Mouse (Mus musculus) right cerebral cortex, postnatal 25 days (tissue): ENCODE data around the gene Marveld1.

ENCODE experiments used
- DNase-seq: peaks from one replicate; pipeline ENCODE4 v3.0.0; 2022

Marveld1 gene

DNA sequence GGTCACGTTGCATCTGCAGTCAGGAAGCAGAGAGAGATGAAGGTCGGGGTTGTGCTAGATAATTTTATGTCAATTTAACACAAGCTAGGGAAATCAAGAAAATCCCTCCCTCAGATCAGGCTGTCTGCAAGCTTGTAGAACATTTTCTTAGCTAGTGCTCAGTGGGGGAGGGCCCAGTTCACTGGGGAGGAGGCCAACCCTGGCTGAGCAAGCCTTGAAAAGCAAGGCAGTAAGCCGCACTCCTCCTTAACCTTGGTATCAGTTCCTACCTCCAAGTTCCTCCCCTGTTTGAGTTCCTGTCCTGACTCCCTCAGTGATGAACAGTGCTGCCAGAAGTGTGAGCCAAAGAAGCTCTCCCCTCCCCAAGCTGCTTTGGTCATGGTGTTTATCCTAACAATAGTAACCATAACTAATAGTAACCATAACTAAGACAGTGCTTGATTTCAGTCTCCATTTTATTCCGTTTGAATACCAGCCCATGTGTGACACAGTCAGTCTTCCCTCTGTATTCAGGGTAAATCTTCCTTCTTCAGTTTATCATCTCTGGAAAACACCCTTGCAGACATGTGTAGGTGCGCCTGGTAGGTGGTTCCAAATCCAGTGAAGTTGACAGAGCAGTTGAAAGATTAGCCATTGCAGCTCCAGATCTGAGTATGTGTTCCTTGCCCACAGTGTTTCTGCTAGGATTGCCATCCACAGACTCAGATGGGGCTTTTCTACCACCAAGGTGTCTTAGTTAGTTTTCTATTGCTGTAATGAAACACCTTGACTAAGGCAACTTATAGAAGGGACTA, 7.3 kb upstream of the Marveld1 start:
- DNase-seq: no peak

DNA sequence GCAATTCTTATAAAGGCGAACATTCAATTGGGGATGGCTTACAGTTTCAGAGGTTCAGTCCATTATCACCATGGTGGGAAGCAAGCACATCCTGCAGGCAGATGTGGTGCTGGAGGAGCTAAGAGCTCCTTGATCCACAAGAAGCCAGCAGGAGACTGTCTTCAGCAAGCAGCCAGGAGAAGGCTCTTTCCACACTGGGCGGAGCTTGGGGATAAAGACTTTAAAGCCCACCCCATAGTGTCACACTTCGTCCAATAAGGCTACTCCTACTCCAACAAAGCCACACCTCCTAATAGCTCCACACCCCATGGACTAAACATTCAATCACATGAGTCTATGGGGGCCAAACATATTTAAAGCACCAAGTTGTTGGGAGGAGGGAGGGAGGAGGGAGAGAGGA, 5.2 kb upstream of the Marveld1 start:
- DNase-seq: no peak

DNA sequence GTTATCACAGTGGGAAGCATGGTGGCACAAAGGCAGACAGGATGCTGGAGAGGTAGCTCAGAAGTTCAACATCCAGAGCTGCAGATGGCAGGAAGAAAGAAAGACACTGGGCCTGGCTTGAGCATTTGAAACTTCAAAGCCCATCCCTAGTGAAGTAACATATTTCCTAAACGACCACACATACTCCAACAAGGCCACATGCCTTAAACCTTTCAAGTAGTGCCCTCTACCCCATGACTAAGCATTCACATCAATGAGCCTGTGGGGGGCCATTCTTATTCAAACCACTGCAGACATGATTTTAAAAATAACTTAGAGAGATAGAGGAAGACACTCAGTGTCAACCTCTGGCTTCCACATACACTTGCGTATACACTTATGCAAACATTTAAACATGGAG, 4.4 kb upstream of the Marveld1 start:
- DNase-seq: no peak

DNA sequence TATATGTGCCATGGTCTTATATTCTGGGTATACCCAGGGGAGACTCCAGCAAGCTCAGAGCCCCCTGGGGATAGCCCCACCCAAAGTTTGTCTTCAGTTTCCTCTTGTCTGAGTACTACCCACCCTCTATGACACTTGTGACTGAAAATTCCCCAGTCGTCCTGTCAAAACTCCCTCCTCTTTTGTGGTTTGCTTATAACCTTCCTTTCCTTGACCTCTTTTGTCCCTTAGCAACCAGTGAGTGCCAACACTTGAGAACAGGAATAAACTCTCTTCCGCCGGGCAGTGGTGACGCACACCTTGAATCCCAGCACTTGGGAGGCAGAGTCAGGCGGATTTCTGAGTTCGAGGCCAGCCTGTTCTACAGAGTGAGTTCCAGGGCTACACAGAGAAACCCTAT, 3.1 kb upstream of the Marveld1 start:
- no peak for DNase-seq

DNA sequence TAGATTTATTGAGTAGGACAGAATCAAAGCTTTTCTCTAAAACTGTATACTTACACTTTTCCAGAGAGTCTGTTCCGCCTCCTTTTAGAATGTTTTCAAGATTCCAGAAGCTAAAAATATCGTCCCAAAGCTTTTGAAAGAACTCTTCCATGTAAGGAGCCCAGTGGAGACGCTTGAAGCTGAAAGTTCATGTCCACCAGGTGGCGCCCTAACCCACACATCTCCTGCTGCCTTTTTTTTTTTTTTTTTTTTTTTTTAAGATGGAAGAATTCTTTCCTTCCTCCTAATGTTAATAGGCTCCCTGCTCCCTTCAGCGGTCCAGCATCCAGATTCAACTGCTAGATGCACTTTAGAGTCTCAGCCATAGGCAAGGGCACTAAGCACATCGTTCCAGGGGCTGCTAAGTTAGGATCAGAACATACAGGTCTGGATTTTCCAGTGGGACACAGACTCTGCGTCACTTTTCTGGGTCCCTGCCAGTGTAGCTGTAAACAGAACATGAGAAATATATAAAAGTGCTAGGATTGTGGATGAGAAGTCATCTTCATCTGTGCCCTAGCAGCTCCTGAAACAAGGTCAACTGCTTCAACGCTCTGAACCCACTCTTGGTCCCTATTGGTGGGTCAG, 2.5 kb upstream of the Marveld1 start:
- peak; percentile 74 for DNase-seq

DNA sequence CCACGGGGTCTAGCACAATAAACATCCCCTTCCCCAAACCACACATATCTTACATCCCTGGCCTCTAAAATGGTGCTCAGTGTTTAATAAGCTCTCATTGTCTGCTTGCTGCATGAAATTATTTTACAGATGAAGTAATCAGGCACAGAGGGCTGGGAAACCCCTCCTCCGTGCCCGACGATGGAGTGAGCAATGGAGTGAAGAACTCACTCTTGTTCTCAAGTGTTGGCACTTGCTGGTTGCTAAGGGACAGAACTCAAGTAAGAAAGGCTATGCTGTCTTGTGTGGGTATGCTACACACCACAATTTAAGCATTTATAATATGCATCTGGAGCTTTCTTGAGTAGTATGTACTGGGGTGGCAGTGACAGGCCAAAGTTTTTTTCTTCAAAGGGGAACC, 2.0 kb upstream of the Marveld1 start:
- DNase-seq: no peak

DNA sequence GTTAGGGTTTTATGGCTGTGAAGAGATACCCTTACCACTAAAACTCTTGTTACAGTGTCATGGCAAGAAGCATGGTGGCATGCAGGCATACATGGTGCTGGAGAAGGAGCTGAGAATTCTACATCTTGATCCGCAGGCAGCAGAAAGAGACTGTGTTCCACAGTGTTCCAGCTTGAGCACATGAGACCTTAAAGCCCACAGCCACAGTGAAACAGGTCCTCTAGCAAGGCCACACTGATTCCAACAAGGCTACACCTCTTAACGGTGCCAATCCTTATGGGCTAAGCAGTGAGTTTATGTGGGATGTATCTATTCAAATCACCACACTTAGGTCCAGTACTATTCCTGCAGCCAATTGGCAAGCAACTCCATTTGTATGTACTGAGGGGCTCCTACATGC, 1.5 kb upstream of the Marveld1 start:
- DNase-seq: no peak

DNA sequence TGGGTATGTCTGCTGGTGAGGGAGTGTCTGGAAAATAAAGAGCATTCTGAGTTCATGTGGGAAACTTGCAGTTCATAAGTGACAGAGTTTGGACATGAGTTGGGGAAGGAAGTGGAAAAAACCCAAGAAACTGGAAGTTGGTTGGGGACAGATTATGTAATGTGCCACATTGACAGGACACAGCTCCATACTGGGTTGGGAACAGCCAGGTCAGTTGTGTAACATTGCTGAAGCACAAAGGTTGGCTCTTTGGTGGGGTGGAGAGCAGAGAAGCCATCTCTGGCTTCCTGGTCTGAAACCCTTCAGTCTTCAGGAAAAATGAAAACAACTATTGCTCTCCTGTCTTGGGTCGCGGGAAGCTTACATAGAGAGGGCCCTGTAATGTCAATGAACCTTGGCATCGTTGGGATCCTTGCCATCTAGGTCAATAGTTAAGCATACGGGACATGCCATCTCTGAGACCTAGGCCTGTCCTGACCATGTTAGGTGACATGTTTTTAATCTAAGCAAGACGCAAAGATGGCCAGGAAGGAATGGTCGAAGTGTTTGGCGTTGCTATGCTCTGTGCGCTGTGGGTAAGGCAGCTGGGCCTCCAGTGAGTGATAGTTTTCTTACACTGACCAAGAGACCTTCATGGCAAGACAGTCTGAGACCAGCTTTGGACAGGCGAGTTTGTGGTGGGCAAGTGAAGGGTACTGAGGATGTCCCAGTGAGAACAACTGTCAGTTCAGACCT, 757 bp upstream of the Marveld1 start:
- DNase-seq: no peak

DNA sequence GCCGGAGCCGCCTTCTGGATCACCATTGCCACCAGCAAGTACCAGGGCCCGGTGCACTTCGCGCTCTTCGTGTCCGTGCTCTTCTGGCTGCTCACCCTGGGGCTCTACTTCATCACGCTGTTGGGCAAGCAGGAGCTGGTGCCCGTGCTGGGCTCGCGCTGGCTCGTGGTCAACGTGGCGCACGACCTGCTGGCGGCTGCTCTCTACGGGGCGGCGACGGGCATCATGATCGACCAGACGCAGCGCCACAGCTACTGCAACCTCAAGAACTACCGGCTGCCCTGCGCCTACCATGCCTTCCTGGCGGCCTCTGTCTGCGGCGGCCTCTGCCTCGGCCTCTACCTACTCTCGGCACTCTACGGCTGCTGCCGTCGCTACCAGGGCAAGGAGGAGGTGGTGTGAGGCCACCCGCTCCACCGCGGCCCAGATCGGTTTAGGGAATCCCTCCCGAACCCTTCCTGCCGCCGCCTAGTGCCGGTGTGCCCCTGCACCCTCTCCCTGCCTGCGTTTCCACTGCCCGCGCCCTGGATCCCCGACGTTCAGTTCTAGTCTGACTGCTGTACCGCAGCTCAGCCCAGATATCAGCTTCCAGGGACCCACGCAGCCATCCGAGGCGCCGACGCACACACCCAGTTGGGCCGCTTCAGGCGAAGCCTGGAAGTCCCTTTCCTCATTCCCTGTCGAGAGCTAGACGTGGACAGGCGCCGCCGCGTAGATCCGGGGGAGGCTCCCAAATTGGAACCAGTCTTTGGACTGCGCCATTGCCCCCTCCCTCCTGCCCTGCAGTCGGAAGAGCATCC, 769 bp downstream of the Marveld1 start:
- DNase-seq: peak; percentile 76

DNA sequence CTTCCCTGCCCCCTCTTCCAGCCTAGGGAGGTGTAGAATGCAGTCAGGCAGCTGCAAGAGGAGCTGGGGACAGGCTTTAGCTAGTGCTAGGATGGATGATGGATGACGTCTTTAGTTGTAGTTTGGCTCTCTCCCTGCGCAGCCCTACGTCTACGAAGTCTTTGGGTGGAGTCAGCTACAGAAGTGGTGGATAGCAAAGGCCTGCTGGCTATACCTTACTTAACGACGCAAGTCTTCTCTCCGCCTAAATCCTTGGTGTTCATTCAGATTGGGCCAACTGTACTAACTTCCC, 1.3 kb downstream of the Marveld1 start:
- no peak for DNase-seq

DNA sequence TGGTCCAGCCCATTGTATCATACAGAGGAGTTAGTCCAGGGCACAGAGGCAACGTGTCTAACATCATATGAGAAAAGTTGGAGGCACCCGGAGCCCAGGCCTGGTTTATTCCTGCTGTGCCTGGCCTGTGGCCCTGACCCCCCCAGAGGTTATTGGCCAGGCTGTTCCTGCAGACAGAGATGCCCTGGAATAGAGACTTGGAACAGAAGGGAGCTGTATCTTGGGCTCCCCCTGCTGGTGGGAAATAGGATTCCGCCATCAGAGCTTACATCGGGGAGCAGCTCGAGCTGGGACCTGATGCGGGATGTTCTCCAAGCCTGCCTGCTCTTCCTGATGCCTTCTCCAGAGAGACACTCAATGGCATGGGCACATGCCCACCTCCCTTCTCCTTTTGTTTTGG, 4.8 kb downstream of the Marveld1 start:
- peak; percentile 81 for DNase-seq

DNA sequence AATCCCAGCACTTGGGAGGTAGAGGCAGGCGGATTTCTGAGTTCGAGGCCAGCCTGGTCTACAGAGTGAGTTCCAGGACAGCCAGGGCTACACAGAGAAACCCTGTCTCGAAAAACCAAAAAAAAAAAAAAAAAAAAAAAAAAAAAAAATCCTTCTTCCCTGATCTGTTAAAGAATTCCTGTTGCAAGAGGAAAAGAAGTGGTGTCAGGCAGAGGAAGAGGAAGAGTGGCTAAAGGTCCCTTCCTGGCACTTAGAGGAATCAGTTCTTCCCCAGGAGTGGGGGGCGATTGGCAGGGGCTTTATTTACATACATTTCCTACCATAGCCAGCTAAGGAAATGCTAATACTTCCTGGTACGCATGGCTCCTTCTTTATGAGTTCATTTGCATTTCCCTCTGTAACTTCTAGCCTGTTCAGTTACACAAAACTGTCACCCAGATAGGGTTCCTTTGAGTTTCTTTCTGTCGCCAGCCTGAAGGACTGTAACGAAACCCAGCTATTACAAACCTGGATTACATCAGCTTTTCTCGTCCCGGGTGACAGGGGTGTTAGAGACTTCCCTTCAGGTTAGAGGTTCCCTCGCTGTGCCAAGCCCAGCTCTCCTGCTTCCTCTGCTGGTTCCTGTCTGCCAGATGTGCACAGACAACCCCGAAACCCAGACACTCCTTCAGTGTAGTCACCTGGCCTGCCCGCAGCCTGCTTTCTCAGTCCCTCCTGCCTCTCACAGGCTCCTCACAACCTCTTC, 10.5 kb downstream of the Marveld1 start:
- no peak for DNase-seq

DNA sequence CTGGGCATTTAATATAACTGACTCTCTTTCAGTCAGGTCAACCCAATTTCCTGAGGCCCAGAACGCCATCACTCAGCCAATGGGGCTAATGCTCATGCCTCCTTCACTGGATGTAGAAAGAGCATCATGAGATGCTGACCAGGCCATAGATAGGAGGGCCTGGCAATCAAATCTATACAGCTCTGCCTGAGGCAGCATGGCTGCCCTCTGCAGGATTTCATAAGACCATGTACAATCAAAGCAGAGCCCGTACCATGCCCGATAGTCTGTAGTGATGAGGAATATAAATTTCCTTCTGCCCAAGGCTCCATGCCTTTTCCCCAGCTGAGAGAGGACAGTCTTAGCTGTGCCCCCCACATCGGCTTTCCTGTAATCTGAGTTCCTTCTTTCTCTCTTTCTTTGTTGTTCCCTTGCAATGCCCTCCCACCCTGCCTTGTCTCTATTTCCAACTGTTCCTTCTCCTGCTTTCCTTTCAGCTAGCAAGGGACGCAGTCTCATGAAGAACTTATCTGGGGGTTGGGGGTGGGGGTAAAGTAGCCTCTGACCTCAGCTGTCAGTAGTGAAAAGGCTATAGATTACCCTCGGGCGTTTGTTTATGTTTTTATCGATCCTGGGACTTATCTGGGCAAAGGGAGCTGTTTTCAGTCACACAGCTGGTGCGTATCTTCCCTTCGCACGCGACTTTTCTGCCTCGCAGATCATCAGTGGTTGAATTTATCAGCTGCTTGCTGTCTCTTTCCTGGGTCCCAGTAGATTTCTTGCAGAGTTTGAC, 11.2 kb downstream of the Marveld1 start:
- DNase-seq: no peak

DNA sequence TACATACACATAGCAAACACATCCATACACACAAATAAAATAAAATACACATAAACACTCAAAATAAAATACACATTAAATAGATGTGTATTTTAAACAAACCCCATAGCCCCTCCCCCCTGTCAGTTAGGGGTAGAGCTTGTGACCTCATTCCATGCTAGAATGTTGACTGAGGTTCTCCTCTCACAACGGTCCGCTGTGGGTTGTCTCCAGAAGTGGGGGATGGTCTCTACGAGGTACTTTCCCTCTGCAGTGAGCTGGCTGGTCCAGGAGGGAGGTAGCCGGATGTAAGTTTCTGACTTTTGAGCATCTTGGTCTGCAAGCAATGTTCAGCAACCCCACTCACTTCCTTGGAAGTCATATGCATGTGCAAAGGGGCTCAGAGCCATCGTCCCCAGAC, 16.6 kb downstream of the Marveld1 start, which contains the start of gene Zfyve27:
Zfyve27 (plus strand) TSS at position 188 of the 400 bp plus-strand sequence.
- no peak for DNase-seq

DNA sequence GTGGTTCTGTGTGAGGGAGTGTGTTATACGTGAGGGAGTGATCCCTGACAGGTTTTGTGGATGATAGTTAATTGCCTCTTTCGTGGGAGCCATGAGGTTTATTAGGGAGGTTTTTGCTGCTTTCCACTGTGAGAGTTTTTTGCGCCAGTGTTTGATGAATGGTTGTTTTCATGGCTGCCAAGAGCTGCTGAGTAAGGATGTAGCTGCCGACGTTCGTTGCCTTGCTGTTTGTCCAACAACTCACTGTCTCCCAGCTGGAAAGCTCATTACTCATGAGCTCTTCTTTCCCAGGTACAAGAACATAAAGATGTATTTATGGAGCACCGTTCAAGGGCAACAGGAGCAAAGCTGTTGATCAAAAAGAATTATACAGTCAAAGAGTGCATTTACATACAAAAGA, 17.0 kb downstream of the Marveld1 start:
- DNase-seq: no peak

DNA sequence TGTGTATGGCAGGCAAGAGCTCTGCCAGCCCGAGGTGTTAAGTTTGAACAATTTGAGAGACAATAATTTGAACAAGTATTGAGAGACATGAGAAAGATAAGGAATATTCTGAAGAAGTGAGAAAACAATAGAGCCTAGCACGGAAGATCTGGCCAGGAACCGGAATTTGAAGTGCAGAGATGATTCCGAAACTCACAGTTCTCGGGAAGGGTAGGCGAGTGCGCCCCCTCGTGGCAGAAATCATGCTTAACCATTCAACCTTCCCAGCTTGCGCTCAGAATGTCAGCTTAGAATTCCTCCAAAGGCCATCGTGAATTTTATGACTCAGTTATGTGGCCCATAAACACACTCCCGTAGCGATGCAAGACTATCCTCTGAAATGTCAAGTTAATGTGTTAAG, 18.9 kb downstream of the Marveld1 start:
- peak; percentile 77 for DNase-seq

DNA sequence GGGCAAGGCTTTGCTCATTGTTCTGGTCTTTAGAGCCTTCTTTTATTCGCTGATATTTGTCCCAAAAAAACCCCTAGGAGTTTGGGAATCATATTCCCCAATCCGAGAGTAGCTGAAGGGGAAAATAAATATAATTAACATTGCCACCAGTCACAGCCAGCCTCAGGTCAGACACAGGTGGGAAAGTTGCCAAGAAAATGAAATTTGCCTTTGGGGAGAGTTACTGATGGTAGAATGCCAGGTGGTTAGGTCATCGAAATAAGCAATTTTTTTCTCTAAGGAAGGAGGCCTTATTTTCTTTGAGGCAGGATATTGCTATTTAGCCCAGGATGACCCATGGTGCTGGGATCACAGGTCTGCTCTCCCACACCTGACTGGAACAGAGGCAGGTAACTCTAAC, 19.6 kb downstream of the Marveld1 start:
- no peak for DNase-seq

DNA sequence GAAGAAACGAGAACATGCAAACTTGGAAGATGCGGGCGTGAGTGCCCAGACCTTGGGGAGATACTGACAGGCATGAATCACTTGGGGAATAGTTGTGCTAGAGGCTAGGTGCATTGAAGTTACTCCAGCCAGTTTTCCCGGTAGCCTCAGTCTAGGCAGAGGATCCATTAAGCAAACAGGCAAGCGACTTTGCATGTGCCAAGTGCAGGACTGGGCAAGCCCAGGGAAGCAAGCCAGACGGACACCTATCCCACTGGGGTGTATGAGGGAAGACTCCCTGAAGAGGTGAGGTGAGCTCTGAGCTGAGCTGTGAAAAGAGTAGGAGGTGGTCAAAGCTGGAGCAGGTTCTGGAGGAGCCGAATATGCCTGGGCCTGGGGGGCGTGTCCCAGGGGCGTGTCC, 20.3 kb downstream of the Marveld1 start:
- DNase-seq: no peak

DNA sequence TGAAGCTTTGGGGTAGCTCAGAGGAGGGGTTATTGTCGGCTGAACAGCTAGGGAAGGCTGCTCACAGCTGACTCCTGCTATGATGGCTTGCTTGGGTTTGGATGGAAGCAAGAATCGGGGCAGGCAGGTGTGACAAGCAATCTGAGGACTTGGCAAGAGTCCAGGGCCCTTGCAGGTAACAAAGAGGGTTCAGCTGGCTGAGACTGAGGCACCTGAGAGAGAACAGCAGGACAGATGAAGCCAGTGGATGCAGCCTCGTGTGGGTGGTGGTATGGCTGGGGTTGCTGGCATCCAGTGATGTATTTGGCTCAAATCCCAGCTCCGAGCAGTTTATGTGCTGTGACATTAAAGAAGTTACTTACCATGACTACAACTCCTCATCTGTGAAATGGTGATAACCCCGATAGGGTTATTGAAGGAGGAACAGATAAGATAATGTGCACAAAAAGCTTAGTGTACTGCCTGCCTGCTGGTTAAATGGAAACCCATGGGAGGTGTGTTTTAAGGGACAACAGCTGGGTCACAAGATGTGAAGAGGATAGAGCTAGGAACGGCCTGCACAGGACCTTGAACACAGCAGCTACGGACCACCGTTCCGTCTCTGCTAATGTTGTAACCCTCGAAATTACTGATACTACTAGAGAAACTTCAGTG, 22.2 kb downstream of the Marveld1 start:
- no peak for DNase-seq

DNA sequence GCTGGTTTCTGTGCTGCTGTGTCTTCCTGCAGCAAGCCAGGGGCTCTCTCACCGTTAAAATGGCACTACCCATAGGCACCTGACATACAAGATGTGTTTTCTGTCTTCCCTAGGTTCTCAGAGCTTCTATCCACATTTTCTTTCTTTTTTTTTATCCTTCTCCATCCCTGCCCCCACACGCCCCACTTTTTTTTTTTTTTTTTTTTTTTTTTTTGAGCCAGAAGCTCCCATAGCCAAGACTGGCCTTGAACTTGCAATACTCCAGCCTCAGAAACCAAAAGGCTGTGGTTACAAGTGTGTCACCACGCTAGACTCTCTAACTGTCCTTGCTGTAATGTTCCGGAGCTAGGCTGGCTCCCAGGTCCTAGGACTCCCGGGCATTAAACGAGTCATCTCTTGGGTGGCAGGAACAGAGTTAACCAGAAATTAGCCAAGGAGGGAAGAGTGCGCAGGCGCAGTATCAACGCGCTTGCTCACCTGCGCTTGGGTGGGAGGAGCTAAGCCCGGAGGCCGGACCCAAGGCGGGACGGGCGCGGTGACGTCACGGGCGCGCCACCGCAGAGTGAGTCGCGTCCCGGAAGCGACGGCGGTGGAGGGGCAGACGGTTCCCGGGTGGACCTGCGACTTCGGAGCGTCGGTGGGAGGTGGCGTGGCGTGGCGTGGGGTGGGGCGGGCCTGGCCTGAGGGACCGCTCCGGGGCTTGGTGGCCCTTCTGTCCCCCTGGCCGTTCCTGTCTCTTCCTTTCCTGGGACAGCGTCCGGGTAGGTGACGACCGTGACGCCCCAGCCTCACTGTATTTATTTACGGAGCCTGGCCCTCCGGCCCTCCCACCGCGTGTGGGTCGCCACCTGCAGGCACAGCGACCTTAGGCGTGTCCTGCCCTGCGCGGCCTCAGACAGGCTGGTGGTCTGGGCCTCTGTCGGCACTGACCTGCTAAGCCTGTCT, 23.1 kb downstream of the Marveld1 start:
- DNase-seq: peak; percentile 93
